Mouse (Mus musculus) granulocyte monocyte progenitor cell, adult 5-6 weeks (primary cell): ENCODE data around the gene Cst8. TPM values are rescaled to one million over a fixed set of nuclear protein-coding genes. Genes with fewer than 3 reads are reported as not detected.
"Not testable (repeated sequence)": the region's sequence is repeated elsewhere in the genome, so short reads cannot be mapped to it uniquely, and the experiment has no call there.

Experiments used
- ATAC-seq: replicated peaks from 2 replicates; pipeline ENCODE4 v1.8.0; 2016; ENCODE audit warnings: mild to moderate bottlenecking, moderate TSS enrichment, inconsistent platforms; ENCODE audit not compliant: poor library complexity, severe bottlenecking
- total RNA-seq, 2 experiments: library from RNA; stranded (forward) in 1 of 2; stranded (reverse) in 1 of 2; fragments of 200-712, 200-1000 nt in 1 of 2; fragments of >200 nt in 1 of 2; fragmentation: Nextera tagmentation in 1 of 2; gene quantifications; 2 replicates each; pipeline ENCODE4 v1.2.3; 2014 to 2017

Gene Cst8
- total RNA-seq (2014; fragmentation: Nextera tagmentation) (not detected in 2 replicates), total RNA-seq (2017) (not detected in 2 replicates)

- ATAC-seq = no peak
Observed at GRCm38 (mm10) chr2:148798485-148798884, at the start of gene Cst8. Cst8 (plus strand) TSS chr2:148798785.

GRCm38 (mm10) chr2:148750058-148750457, 48.5 kb upstream of the Cst8 start, which contains the start of gene Cstl1:
Cstl1 (plus strand) TSS chr2:148750358.
- ATAC-seq = no peak

DNA sequence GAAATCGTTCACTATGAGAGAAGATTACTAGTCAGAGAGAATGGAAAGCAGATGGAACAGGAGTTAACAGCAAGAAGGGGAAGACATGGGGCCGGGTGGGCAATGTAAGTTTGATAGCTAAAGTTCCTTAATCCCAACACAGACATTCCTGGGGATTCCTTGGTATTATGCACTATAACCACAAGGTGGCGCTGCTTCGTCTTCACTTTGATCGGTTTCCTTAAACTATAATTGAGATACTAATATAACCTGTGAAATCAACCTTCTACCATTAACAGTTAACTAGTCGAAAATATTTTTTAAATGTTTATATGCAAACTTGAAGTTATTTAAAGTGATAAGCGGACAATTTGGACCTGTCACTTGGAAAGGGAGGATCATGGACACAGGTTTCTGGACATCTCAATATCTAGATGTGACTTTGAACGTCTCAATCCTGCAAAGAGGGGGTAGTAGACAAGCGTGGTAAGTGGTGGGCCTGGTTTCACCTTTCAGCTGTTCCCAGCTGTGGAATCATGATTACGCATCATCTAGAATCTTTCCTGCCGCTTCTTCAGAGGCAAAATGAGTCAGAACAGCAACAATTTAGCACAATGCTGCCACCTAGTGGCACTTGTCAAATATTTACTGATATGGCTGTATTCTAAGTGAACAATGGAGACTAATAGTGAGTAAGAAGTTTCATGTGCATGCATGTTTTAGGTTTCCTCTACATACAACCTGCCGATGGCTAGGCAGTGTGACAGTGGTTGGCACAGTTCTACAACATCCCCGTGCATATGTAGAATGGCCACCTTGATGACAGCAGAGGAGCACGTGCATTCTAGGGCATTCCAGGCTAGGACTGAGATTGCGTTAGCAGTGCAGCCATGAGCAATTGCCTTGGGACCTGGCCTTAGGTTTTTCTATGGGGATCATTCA, 46.4 kb upstream of the Cst8 start:
- peak; percentile 89 for ATAC-seq

DNA sequence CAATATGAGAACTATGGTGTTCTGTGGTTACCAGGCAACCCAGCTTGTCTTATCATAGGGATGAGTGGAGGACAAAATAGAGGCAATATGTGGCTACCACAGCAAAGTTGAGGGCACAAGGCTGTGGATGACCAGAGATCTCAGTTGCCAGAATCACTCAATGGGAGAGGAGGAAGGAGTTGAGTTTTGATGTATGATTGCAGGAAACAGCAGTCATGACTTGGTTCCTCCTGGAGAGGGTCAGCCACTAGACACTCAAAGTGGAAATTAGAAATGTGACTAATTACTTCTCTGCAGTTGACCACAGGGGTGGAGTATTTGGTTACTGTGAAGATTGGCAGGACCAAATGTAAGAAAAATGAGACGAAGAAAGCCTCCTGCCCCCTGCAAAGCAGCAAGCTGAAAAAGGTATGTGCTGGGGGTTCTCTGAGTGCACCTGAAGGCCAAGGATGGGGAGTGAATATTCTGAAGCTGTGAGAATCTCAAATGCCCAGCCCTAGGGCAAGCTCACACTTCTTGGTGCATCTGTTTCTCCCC, 44.2 kb upstream of the Cst8 start:
- ATAC-seq = 0 out of 2 replicates have a peak, but pooled peaks have one; percentile 16

GRCm38 (mm10) chr2:148763648-148764388, 34.8 kb upstream of the Cst8 start:
- peak; percentile 99 for ATAC-seq

DNA sequence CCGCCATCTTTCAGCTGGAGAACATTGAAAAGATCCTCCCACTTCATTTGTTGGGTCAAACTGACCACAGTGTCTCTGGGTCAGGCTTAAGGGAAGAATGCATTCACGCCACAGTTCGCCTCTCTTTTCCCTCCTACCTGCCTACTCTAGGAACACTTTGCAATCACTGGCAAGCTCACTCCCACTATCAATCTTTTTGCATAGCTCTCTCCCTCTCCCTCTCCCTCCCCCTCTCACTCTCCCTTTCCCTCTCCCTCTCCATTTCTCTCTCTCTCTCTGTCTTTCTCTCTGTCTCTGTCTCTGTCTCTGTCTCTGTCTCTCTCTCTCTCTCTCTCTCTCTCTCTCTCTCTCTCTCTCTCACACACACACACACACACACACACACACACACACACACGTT, 27.2 kb upstream of the Cst8 start, which contains the start of gene Cst11:
Gene Cst11 (minus strand): TSS at position 101 of the 400 bp plus-strand sequence.
- not testable (repeated sequence) for ATAC-seq

- ATAC-seq = no peak
Observed at GRCm38 (mm10) chr2:148781709-148782108, 16.9 kb upstream of the Cst8 start, which contains the start of gene 8030411F24Rik. 8030411F24Rik (plus strand) TSS chr2:148782009.

GRCm38 (mm10) chr2:148789142-148789541, 9.4 kb upstream of the Cst8 start, which contains the start of gene Cst12:
Cst12 (plus strand) TSS chr2:148789361.
- no peak for ATAC-seq

GRCm38 (mm10) chr2:148801491-148801921, 2.9 kb downstream of the Cst8 start:
- ATAC-seq = peak; percentile 44; the same call in 1 of the 2 replicates

DNA sequence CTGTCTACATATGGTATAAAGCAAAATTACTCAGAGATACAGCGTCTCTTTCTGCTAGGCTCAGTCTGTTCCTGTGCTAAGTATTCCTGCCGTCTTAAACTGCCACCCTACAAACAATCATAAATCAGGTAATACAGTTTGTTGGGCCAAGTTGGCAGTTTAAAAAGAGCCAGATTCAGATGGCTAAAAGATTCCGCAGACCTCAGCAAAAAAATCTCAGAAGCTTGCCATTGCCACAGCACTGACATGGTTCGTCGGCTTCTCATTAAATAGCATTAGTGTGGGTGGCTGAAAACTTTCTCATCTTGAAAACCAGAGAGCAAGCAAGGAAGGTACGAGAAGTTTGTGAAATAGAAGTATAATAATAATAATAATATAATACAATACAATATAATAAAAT, 8.1 kb downstream of the Cst8 start:
- no peak for ATAC-seq

DNA sequence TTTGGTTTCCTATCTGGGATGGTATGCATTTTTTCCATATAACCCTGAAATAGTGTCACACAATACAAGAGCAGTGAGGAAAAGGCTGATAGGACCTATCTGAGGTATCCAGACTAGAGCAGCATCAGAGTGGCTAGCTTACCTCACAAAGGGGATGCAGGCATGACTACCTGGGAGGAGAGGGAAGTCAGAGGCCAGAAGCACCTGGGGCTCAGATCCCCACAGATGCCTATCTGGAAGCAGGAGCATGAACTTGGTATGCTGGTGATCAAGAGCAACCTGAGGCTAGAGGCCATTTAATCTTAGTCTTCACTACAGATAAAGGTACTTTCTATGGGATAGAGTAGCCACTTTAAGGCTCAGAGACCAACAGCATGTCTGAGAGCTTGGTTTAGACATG, 21.3 kb downstream of the Cst8 start, which contains the start of gene Cst13:
Gene Cst13 (plus strand): TSS at position 173 of the 400 bp plus-strand sequence.
- no peak for ATAC-seq

- no peak for ATAC-seq
Observed at GRCm38 (mm10) chr2:148825986-148826385, 27.4 kb downstream of the Cst8 start.

DNA sequence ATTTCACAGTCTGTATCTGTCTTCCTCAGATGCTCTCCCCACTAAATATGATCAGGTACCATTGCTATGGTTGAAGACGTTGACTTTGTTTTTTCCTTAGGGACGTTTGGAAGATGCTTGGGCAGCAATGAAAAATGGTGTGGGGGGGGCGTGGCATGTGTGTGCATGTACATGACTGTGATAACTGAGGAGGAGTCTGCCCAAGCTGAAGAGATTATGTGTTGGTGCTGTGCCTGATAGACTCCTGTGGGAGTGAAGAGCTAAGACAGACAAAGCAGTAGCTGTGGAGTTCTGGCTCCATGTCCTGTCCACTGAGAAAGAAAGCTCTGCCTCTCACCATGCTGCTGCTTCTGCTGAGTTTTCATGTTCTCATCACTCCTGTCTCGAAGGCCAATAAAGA, 36.3 kb downstream of the Cst8 start, which contains the start of gene Cst9:
Gene Cst9 (plus strand): TSS at position 236 of the 400 bp plus-strand sequence.
- ATAC-seq = no peak

DNA sequence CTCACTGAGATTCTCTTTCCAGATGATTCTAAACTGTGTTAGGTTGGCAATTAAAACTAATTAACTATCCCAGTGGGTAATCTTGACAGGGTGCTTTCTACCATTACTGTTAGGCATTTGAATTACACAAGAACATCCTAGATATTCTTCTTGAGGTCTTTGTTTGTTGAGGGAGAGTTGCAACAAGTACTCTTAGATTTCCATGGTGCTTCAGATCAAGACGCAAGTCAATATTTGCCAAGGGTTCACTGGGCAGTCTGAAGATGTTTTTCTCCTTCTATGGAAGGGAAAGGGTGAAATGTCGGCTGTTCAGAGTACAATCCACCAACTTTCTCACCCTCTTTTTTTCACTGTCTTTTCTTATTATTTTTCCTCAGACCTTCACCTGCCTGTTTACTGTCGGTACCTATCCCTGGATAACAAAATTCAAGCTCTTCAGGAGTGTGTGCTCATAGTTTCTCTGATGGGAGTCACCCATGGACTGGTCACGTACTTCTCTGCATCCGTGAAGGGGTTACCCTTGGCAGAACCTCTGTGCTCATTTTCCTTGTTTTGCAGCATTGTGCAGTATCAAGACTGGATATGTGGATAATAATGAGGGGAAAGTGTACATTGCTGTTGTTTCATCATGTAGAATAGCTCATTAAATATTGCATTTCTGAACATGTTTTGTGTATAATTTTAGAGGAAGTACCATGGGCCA, 39.6 kb downstream of the Cst8 start:
- no peak for ATAC-seq

GRCm38 (mm10) chr2:148839224-148839623, 40.6 kb downstream of the Cst8 start:
- no peak for ATAC-seq

- ATAC-seq = peak; percentile 90
Observed at GRCm38 (mm10) chr2:148851116-148851906, 52.7 kb downstream of the Cst8 start.
